Mouse (Mus musculus): ENCODE measurements around the gene Rhox12.

Gene Rhox12

GRCm38 (mm10) chrX:38110807-38111206 lies at the start of gene Rhox12:
Gene Rhox12 (minus strand): TSS chrX:38110907.
- CTCF ChIA-PET, result no interaction called here

GRCm38 (mm10) chrX:38159097-38159496 lies 48.4 kb upstream of the Rhox12 start:
- CTCF ChIA-PET, result no interaction called here

- CTCF ChIA-PET, result no interaction called here
These were observed 10.8 kb upstream of the Rhox12 start for GRCm38 (mm10) chrX:38121478-38121877.

- CTCF ChIA-PET, result no interaction called here
These were observed 10.3 kb upstream of the Rhox12 start, which contains the start of gene Rhox13 for GRCm38 (mm10) chrX:38120982-38121381. Gene Rhox13 (plus strand): TSS chrX:38121219.

GRCm38 (mm10) chrX:38085041-38085440 lies 25.7 kb downstream of the Rhox12 start, which contains the start of gene Rhox11:
Gene Rhox11 (minus strand): TSS chrX:38085141.
- CTCF ChIA-PET, result no interaction called here

GRCm38 (mm10) chrX:38084226-38084625 lies 26.5 kb downstream of the Rhox12 start:
- CTCF ChIA-PET, result no interaction called here

- CTCF ChIA-PET, result no interaction called here
These were observed 44.5 kb downstream of the Rhox12 start, which contains the start of gene Rhox10 for GRCm38 (mm10) chrX:38066175-38066574. Gene Rhox10 (plus strand): TSS chrX:38066475.

GRCm38 (mm10) chrX:38061544-38061943 lies 49.2 kb downstream of the Rhox12 start:
- CTCF ChIA-PET, result no interaction called here
